Mouse (Mus musculus) lung, postnatal 36 days (tissue): ENCODE measurements at regions not wholly inside any gene's neighbourhood (a gene's known extent, or its start where the extent isn't known, plus 50 kb on each side); places are given as distances from the start of the nearest gene placed in this dataset.

Source experiments
- DNase-seq: peaks from one replicate; pipeline ENCODE4 v3.0.0; 2022; ENCODE audit warnings: mixed read lengths

GRCm38 (mm10) chr8:116215286-116215860 is 289.4 kb upstream of the Dynlrb2 start:
- no peak for DNase-seq

- DNase-seq = no peak
These were observed 301.1 kb upstream of the Dynlrb2 start for GRCm38 (mm10) chr8:116203631-116204030.

DNA sequence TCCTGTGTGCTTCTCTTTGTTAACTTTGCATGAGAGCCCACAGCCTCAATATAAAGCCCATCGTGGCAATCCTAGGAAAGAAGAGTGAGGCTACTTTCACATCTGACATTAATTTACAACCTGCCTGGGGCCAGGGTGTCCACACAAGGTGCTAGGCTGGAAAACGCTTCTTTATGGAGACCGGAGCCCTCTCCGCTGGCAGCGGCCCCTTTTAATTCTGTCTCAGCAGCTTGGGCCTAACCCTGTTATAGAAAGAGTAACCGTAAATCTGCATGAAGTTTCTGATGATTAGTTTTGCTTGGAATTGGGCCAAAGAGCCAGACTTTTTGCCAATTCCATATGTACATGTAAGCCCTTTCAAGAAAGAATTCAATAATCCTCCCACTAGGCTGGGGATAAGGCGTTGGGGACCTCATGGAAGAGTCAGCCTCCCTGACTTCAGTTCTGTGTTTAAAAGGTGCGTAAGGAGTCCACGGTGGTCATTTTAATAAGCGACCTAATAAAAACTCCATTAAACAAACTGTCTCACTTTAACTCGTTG is 304.2 kb upstream of the Dynlrb2 start:
- DNase-seq = no peak

GRCm38 (mm10) chr8:116196623-116197184 is 308.1 kb upstream of the Dynlrb2 start:
- no peak for DNase-seq

- no peak for DNase-seq
These were observed 312.7 kb upstream of the Dynlrb2 start for GRCm38 (mm10) chr8:116192096-116192495.

GRCm38 (mm10) chr8:116185206-116185605 is 319.6 kb upstream of the Dynlrb2 start:
- peak; percentile 27 for DNase-seq

- DNase-seq = no peak
These were observed 320.5 kb upstream of the Dynlrb2 start for GRCm38 (mm10) chr8:116184241-116184640.

DNA sequence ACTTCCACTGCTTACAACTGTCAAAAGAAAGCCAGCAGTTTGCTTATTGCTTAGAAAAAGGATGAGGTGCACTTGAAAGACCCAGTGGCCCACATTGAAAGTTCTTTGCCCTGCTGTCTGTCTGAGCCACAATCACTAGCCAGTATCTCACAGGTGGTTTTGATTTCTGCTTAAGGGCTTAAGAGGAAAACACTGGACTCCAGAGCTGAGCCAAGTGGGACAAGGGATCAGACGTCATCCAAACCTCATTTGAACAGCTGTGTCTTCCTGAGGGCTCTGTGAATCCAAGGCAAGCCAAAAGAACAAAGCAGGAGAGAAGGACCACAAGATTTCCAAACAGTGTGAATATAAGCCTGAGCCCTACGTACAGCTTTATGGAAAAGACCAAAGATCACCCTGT is 326.8 kb upstream of the Dynlrb2 start:
- peak; percentile 24 for DNase-seq

DNA sequence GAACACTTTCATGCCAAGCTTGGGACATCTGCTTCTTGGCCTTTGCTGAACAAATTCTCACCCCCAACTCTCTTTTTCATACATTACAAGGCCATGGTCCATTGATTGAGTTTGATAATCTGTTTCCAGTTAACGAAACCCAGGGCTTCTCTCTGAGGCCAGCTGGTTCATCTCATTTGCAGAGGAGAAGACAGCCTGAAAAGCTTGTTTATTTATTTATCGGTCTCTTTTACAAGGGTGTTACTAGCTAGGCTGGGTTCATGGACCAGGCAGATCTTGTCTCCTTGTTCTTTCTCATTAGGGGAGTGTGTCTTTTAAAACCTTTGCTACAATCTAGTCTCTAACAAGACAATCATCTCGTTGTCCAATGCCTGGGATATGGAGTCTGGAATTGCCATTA is 329.9 kb upstream of the Dynlrb2 start:
- DNase-seq = no peak

- peak; percentile 12 for DNase-seq
These were observed 330.8 kb upstream of the Dynlrb2 start for GRCm38 (mm10) chr8:116173961-116174360.

DNA sequence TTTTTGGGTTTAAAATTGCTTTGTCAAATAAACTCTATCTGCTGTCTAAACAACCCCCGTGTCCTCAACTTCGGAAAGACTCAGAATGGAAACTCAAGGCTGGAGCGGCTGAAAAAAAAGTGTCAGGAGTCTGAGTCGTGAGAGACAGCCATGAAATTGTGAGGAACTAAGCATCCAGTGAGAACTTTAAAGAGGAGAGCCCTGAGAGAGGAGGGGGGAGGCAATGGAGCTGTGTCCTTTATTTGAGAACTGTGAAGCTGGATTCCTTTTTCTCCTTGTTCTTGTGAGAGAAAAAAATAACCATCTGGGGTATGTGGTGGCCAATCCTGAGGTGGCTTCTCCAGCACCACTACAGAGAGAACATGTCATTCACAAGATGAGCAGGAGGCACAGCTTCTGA is 336.9 kb upstream of the Dynlrb2 start:
- DNase-seq = no peak

DNA sequence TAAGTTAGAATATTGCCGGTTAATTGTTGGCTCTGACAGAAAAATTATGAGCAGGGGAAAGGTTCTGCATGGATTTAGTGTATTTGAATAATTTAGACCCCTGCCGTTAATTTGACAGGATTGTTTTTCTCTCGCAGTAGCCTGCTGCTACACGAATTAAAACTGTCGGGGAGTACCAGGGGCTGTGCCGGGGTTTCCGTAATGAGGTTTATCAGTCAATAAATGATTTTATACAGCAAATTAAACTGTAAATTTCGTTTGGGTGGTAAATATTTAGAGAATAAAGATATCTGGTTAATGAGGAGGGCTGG is 339.8 kb upstream of the Dynlrb2 start:
- DNase-seq = no peak

- no peak for DNase-seq
These were observed 340.4 kb upstream of the Dynlrb2 start for GRCm38 (mm10) chr8:116164190-116164988.

GRCm38 (mm10) chr8:116160932-116161331 is 343.8 kb upstream of the Dynlrb2 start:
- DNase-seq = no peak

- DNase-seq = peak; percentile 65
These were observed 360.8 kb upstream of the Dynlrb2 start for GRCm38 (mm10) chr8:116143687-116144573.

DNA sequence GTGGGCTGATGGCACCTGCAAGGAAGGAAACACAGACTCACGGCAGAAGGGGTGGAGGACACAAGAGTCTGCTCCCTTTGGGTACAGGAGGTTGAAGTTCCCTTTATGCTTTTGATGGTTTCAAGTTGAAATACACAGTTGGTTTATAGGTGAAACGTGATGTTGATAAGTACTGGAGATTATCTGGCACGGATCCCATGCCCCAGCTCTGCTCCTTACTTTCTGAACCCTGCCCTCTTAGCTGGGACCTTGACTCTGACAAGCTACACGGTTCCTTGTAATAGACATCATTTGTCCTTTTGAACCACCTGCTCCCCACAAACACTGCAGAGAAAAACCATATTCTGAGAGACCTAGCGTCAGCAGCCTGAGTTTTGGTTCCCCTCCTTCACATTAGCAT is 363.4 kb upstream of the Dynlrb2 start:
- DNase-seq = no peak

DNA sequence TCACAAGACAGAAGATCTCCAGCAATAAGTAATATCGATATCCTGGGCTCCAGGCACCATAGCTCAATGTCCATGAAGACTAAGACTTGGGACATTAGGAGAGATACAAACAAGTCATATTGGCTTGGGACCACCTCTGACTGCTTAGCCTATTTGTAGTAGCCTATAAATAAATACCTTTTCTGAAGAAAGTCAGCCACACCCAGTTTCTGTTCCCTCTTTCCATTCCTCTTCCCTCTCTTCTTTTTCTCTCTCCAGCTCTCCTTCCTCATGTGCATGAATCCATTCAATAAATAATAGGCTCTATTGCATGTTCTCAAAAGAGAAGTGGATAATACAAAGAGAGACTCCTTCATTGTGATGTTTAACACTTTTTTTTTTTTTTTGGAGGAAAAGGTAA is 364.8 kb upstream of the Dynlrb2 start:
- no peak for DNase-seq

DNA sequence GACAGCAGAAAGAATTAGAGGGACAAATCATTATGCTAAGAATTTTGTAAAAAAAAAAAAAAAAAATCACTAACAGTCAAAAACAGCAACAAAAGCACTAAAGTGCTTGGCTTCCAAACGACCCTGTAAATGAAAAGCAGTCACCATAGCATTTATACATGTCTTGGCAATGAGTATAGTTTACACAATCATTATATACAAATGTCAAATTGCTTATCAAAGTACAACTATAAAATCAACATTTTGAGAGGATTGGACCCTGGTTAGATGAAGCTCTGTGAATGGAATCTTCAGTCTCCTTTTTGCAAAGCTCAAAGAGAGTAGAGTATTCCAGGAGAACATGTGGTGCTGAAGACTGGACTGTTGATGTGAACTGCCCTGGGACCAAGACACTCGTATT is 367.0 kb upstream of the Dynlrb2 start:
- no peak for DNase-seq

- no peak for DNase-seq
These were observed 371.3 kb upstream of the Dynlrb2 start for GRCm38 (mm10) chr8:116133503-116133902.

GRCm38 (mm10) chr8:116133084-116133483 is 371.7 kb upstream of the Dynlrb2 start:
- DNase-seq = no peak

DNA sequence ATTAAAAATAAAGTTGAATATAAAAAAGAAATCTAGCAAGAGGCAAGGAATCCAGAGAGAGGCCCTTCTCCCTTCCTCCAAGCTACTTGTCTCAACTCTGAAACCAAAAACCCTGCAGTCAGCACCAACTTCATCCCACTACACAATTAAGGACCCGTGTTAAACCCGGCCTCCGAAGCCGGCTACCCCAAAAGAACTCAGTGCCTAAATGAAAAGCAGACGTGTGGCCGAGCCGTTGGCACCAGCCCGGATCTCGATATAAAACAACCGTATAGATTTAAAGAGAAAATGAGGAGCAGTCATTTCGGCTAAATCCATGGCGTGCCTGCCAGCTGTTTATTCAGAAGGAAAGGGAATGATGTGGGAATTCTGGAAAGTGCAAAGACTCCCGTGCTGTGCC is 384.7 kb upstream of the Dynlrb2 start:
- no peak for DNase-seq

GRCm38 (mm10) chr8:116117919-116118318 is 386.9 kb upstream of the Dynlrb2 start:
- DNase-seq = no peak

- no peak for DNase-seq
These were observed 388.1 kb upstream of the Dynlrb2 start for GRCm38 (mm10) chr8:116116625-116117024.
